Mouse (Mus musculus): ENCODE measurements at regions not wholly inside any gene's neighbourhood (a gene's known extent, or its start where the extent isn't known, plus 50 kb on each side); places are given as distances from the start of the nearest gene placed in this dataset.

DNA sequence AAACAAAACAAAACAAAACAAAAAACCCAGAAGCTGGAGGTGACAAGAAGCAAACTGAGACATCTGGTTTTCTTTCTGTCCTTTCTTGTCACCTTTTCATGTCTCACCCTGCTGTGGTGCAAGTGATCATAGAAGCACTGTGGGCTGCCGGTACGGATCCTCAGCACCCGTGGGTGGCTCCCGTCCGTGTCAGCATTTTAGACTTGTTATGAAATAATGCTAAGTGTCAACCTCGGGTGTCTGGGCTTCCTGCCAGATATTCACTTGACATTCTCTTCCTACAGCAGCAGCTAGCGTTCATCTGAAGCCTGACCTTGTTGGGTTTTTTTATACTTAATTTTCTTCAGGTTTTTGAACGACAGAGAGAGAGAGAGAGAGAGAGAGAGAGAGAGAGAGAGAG, 404.7 kb downstream of the Pla2g4a start:
- peak; percentile 64 for DNase-seq

DNA sequence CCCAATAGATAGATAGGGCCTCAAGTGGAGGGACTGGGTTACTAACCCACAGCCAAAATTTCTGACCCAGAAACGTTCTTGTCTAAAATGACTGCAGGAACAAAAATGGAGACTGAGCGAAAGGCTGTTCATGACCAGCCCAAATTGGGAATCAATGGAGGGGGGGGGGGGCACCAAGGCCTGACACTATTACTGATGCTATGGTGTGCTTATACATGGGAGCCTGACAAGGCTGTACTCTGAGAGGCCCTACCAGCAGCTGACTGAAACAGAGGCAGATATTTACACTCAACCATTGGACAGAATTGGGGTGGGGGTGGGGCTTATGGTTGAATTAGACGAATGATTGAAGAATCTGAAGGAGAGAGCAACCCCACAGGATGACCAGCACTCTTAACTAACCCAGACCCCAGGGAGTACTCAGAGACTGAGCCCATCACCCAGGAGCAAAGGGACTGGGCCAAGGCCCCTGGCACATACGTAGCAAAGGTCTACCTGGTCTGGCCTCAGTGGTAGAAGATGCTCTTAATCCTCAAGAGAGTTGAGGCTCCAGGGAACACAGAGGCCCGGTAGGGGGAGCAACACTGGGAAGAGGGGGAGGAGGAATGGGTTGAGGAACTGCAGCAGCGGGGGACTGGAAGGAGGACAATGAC, 405.6 kb downstream of the Pla2g4a start:
- no peak for DNase-seq

DNA sequence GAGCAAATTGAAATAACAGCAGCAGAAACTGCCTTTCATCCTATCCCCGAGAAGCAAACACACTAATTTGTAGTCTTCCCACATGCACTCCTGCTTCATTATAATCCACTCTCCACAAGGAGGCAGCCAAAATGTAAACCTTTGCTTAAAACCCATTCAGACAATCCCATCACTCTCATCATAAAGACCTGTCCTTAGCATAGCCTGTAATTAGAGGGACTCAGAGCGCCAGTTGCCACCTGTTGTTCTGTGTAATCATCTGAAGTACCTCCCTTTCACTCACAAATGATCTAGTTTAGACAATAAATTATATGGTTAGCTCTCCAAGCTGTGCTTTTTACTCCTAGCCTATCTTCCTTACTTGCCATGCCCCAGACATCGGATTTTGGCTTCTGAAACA, 415.0 kb downstream of the Pla2g4a start:
- DNase-seq, result no peak

DNA sequence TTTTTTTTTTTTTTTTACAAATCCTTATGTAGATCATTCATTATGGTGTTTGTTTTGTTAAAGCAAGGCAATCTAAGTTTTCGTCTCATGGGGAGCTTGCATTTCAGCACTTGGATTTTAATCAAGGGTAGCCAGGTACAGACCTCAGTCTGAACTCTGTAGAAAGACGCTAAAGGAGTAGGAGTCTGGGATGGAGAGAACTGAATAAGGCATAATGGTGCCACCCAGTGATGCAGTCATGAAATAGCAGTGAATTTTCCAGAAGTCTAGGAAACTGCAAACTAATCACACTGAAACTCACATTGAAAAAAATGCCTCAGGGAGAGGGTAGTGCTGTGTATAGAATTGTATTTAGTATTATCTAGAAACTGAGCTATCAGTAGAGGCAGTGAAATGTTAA, 419.7 kb downstream of the Pla2g4a start:
- peak; percentile 9 for DNase-seq

DNA sequence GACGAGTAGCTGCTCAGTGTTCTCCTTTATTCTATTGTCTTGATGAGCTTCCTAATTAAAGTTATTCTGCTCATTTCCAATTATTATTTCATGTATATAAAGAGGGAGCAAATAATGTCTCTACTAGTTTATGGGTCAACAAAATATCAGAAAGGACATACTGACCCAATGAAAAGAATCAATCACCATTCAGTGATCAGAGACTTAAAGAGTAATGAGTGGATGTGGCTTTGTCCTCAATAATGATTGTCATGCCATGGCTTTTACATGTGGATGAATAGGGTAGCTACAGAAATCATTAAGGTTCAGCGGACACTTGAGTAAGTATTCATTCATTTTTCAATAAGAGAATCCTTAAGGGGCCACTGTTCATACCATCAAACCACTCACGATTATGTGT, 427.4 kb downstream of the Pla2g4a start:
- DNase-seq, result no peak
